Mouse (Mus musculus) erythroblast, adult 5-6 weeks (primary cell): ENCODE measurements around the gene Mmp11. TPM values are rescaled to one million over a fixed set of nuclear protein-coding genes. Genes with fewer than 3 reads are reported as not detected.
A peak's percentile ranks its signal among the peaks of the same experiment; 100 is the strongest.
"Not testable (repeated sequence)": the region's sequence is repeated elsewhere in the genome, so short reads cannot be mapped to it uniquely, and the experiment has no call there.

Experiments used
- ATAC-seq: replicated peaks from 2 replicates; pipeline ENCODE4 v1.8.0; 2016; ENCODE audit warnings: moderate number of reproducible peaks, mild to moderate bottlenecking, moderate TSS enrichment, inconsistent platforms; ENCODE audit not compliant: poor library complexity, low FRiP score, severe bottlenecking
- total RNA-seq, 2 experiments: library from RNA; stranded (forward) in 1 of 2; stranded (reverse) in 1 of 2; fragments of 150-400 nt in 1 of 2; fragments of 200-764, 138-1000 nt in 1 of 2; gene quantifications; 2 replicates each; pipeline versions ENCODE4 v1.2.3 to v1.2.4; 2015 to 2017; ENCODE audit warnings: low replicate concordance in 2 of 2

The Mmp11 gene
- total RNA-seq, 2 experiments from 2014 or later, result not detected

DNA sequence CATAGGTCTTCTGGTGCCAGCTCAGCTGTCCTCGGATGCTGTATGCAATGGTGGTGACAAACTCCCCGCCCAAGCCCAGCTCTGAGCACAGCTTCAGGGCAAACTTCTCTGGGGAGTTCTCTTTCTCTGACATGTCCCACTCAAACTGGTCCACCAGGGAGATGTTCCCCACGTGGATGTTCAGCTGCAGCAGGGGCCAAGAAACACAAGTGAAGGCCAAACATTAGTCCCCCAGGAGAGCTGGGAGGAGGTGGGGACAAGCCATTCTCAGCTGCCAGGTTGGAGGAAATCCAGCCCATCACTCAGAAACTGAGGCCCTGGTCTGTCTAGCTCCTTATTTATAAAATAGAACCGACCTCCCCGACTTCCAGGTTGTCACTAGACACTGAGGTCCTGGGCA, 31.9 kb downstream of the Mmp11 start:
- ATAC-seq, result no peak

- ATAC-seq, result no peak
These were observed 37.5 kb downstream of the Mmp11 start for GRCm38 (mm10) chr10:75898846-75899245.

- ATAC-seq, result no peak
These were observed 38.2 kb downstream of the Mmp11 start for GRCm38 (mm10) chr10:75898039-75898564.

DNA sequence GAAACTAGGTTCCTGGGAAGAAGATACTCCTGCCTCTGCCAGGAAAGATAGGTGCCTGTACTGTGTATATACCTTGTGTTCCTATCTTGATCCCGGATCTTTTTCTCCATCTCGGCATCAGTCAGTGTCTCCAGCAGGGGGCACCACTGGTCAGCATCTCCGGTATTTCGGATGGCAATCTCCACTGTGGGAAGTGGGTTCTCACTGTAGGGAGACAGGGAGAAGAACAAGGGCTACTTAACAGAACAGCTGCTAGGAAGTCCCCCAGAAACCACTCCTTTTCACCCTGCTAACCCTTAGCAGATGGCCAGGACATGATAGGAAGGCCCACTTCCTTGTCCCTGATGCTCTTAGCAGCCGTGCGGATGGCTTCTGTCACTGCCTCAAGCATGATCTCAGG, 38.9 kb downstream of the Mmp11 start:
- no peak for ATAC-seq

DNA sequence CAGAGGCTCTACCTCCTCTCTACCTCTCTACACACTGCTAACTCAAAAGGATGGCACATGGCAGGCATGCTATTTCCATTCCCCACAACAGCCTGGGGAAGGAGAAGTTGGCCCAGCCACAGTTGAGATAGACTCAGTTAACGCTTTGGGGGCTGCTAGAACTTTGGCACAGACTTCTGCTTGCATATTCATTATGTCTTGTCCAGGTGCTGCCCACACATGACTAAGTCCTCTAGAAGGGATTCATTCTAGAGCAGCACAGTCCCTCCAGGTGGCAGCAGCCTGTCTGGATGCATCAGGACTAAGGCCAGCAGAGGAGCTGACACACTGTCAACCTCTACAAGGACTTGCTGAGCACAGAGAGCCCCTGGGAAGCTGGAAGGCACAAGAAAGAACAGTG, 40.1 kb downstream of the Mmp11 start:
- ATAC-seq, result no peak

DNA sequence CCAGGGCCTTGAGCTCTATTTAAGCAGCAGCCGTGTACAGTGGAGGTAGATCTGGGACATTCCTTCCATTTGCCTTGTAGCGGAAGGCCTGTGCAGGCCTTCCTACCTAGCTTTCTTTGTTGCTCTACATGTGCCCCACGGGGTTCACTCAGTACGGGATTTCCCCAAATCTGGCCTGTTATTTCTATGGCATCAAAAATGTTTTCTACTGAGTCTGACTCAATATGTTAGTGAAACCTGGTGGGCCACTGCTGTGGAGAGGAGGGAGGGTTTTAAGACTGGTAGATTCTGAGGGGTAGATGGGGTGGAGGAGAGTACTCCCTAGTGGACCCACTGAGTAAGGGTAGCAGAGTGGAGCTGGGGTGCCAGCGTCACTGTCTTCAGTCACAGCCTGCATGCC, 40.6 kb downstream of the Mmp11 start:
- no peak for ATAC-seq

DNA sequence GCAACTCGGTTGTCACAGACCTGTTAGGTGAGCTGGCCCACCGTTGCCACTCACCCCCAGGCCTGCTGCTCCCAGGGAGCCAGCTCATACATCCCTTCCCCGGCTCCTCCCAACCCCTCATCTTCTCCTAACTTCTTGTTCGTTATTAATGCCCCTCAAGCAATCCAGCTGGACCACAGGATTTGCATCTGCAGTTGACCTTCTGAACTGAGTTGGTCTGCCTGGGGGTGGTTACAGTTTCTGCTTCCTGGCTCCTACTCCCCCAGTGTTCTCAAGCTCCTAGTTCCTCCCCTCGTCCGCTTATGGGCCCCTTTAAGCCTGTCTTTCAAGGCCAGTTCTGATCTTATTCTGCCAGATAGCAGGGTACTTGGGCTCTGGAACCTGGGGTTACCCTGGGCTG, 41.7 kb downstream of the Mmp11 start:
- ATAC-seq, result no peak

GRCm38 (mm10) chr10:75893089-75893750, 43.1 kb downstream of the Mmp11 start, which contains the start of gene Derl3:
TSS of gene Derl3 (plus strand) at chr10:75893413.
- ATAC-seq, result peak; percentile 97

GRCm38 (mm10) chr10:75889406-75890153, 46.7 kb downstream of the Mmp11 start:
- no peak for ATAC-seq

DNA sequence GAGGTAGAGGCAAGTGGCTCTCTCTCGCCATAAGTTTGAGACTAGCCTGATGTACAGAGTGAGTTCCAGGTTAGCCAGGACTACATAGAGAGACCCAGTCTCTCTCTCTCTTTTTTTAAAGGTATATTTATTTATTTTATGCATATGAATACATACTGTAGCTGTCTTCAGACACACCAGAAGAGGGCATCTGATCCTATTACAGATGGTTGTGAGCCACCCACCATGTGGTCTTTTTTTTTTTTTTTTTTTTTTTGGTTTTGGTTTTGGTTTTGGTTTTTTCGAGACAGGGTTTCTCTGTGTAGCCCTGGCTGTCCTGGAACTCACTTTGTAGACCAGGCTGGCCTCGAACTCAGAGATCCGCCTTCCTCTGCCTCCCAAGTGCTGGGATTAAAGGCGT, 48.8 kb downstream of the Mmp11 start:
- ATAC-seq, result not testable (repeated sequence)

GRCm38 (mm10) chr10:75884742-75885141, 51.6 kb downstream of the Mmp11 start:
- no peak for ATAC-seq

- ATAC-seq, result 0 out of 2 replicates have a peak, but pooled peaks have one; percentile 47
These were observed 53.1 kb downstream of the Mmp11 start for GRCm38 (mm10) chr10:75883232-75883552.

GRCm38 (mm10) chr10:75882433-75883231, 53.7 kb downstream of the Mmp11 start:
- ATAC-seq, result 0 out of 2 replicates have a peak, but pooled peaks have one; percentile 19

GRCm38 (mm10) chr10:75881578-75882432, 54.5 kb downstream of the Mmp11 start:
- no peak for ATAC-seq

DNA sequence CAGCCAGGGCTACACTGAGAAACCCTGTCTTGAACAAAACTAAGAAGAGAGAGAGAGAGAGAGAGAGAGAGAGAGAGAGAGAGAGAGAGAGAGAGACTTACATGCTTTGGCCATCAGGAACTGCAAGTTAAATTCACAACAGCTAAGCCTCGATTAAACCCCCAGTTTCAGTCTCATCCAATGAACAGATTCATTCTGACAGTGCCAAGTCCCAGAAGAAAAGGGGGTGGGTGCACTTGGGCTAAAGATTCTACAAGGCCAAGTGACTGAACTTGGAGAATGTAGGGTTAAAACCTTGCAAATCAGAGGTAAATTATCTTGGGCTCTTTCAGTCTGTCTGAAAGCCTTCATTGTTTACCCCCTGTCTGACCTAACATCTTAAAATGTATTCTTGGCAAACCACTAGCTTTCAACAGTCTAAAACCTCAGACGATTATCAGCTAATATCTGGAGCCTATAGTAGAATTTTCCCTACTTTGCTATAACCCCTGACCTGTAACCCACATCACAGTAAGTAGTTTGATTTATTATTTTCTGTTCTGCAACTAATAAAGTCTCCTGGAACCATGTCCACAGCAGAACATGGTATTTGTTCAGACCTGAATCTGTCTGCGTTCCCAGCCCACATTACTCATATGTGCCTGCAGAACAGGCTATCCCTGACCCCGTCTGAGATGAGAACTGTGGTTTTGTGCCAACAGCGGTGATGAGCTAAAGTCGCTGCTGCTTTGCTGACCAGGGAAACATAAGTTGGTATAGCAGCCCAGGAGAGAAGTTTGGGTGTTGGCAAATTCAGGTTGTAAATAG, 55.3 kb downstream of the Mmp11 start:
- ATAC-seq, result no peak

DNA sequence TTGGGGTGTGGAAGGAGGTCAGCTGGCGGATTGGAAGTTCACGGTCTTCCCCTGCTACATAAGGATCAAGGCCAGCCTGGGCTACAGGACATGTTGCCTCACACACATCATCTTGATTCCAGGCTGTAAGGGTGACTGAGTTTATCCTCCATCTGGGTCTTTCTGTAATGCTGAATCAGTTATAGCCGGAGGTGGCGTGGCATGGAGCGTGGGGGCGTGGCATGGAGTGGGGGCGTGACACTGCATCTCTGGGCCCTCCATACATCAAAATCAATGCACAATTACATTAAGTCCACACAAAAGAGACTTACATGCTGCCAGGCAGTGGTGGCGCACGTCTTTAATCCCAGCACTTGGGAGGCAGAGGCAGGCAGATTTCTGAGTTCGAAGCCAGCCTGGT, 55.9 kb downstream of the Mmp11 start:
- ATAC-seq, result no peak

DNA sequence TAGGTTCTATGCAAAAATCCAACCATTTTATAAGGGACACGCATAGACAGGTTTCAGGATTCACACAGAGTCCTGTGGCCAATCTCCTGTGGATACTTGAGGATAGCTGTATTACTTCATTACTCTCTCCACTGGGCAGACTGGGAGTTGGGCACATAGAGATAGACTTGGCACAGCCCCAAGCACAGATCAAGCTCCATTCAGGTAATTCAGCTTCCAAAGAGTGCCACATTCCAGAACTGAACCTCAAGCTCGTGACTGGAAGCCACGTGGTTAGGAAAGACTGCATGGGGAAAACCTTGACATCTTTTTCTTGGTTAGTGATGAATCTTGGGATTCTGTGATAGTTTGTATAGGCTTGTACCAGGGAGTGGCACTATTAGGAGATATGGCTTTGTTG, 57.5 kb downstream of the Mmp11 start:
- no peak for ATAC-seq

- ATAC-seq, result no peak
These were observed 62.6 kb downstream of the Mmp11 start for GRCm38 (mm10) chr10:75873543-75874170.
